Mouse (Mus musculus): Measurements from ENCODE around the gene Tmco4. TPM values are rescaled to one million over a fixed set of nuclear protein-coding genes. Genes with fewer than 3 reads are reported as not detected.

Tmco4 gene
- polyA plus RNA-seq, 1 experiment, result 0.08 TPM

GRCm38 (mm10) chr4:139053391-139053790 is 80.7 kb downstream of the Tmco4 start:
- no peaks in the 10 kb centered on the region for H3K4me1 ChIP-seq (ENCODE audit: control insufficient read depth)
- H3K27me3 ChIP-seq (ENCODE audit: control insufficient read depth), result no peaks in the 10 kb centered on the region
- no peak for TF ChIP-seq TAL1 (IDR thresholded peaks at IDR 0.05; ENCODE audit: low read length)
- TF ChIP-seq GATA1 (IDR thresholded peaks at IDR 0.05; ENCODE audit: low read length), result no peak
- peaks cover 1% of the 10 kb centered on the region; the same call in 1 of the 2 replicates for H3K9me3 ChIP-seq (ENCODE audit: control insufficient read depth, low read length)
- H3K36me3 ChIP-seq (ENCODE audit: control insufficient read depth), result no peaks in the 10 kb centered on the region
- no peak overlapping the region for H3K4me3 ChIP-seq (replicated peaks)

DNA sequence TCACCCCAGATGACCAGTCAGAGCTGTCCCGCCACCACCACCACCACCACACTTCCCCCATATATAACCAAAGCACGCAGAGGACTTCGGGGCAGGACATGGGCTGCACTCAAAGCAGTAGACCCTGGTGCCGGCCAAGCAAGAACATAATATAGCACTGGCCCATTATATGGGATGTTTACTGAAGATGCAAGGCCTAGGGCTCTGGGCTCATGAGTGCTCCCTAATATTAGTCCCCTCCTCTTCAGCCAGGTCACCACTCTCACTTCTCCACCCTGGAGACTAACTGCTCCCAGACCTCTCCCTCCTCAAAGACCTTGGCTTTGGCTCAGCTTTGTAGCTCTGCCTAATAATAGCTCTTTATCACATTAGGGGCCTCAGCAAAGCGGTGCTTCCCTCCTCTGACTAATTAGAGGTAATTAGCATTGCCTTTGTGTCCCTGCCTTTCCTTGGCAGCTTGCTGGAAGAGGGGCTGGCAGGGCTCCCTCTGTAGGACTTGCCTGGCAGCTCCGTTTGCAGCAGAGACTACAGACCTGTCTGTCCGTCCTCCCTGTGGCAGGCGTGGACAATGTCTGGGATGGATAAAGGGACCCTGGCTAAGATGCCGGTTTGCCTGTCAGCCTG is 81.7 kb downstream of the Tmco4 start:
- no peaks in the 10 kb centered on the region for H3K36me3 ChIP-seq (ENCODE audit: control insufficient read depth)
- H3K4me3 ChIP-seq (replicated peaks), result no peak overlapping the region
- H3K9me3 ChIP-seq (ENCODE audit: control insufficient read depth, low read length), result no peaks in the 10 kb centered on the region
- TF ChIP-seq GATA1 (IDR thresholded peaks at IDR 0.05; ENCODE audit: low read length) (no peak), TAL1 (IDR thresholded peaks at IDR 0.05; ENCODE audit: low read length) (no peak)
- H3K27me3 ChIP-seq (ENCODE audit: control insufficient read depth), result no peaks in the 10 kb centered on the region
- no peaks in the 10 kb centered on the region for H3K4me1 ChIP-seq (ENCODE audit: control insufficient read depth)

DNA sequence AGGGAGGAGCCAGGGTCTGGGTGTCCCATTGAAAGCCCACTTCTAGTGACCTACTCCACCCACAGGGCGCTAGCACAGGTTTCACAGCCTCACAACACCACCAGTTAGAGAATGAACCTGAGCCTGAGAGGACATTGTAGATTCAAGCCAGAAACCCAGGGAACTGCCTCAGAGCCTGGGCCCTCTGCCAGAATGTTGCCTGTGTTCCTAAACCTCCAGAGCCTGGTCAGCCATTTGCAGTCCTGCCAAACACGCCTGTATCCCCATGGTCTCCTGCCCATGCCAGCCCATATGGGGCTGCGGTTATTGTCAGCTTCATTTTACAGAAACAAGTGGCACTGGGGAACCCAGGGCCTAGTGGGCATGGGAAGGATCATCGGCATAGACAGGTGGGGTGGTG is 82.6 kb downstream of the Tmco4 start:
- H3K36me3 ChIP-seq (ENCODE audit: control insufficient read depth), result no peaks in the 10 kb centered on the region
- no peaks in the 10 kb centered on the region for H3K4me1 ChIP-seq (ENCODE audit: control insufficient read depth)
- H3K4me3 ChIP-seq (replicated peaks), result no peak overlapping the region
- no peaks in the 10 kb centered on the region for H3K27me3 ChIP-seq (ENCODE audit: control insufficient read depth)
- no peaks in the 10 kb centered on the region for H3K9me3 ChIP-seq (ENCODE audit: control insufficient read depth, low read length)
- TF ChIP-seq TAL1 (IDR thresholded peaks at IDR 0.05; ENCODE audit: low read length), result no peak
- TF ChIP-seq GATA1 (IDR thresholded peaks at IDR 0.05; ENCODE audit: low read length), result no peak

GRCm38 (mm10) chr4:139055744-139056143 is 83.1 kb downstream of the Tmco4 start:
- Histone ChIP-seq H3K4me3 (replicated peaks) (no peak overlapping the region), H3K9me3 (ENCODE audit: control insufficient read depth, low read length) (no peaks in the 10 kb centered on the region), H3K27me3 (ENCODE audit: control insufficient read depth) (no peaks in the 10 kb centered on the region), H3K4me1 (ENCODE audit: control insufficient read depth) (no peaks in the 10 kb centered on the region), H3K36me3 (ENCODE audit: control insufficient read depth) (no peaks in the 10 kb centered on the region)
- no peak for TF ChIP-seq TAL1 (IDR thresholded peaks at IDR 0.05; ENCODE audit: low read length)
- TF ChIP-seq GATA1 (IDR thresholded peaks at IDR 0.05; ENCODE audit: low read length), result no peak

GRCm38 (mm10) chr4:139057291-139057690 is 84.6 kb downstream of the Tmco4 start:
- no peaks in the 10 kb centered on the region for H3K36me3 ChIP-seq (ENCODE audit: control insufficient read depth)
- H3K4me3 ChIP-seq (replicated peaks), result no peak overlapping the region
- TF ChIP-seq TAL1 (IDR thresholded peaks at IDR 0.05; ENCODE audit: low read length) (no peak), GATA1 (IDR thresholded peaks at IDR 0.05; ENCODE audit: low read length) (no peak)
- H3K4me1 ChIP-seq (ENCODE audit: control insufficient read depth), result no peaks in the 10 kb centered on the region
- H3K27me3 ChIP-seq (ENCODE audit: control insufficient read depth), result no peaks in the 10 kb centered on the region
- no peaks in the 10 kb centered on the region for H3K9me3 ChIP-seq (ENCODE audit: control insufficient read depth, low read length)

DNA sequence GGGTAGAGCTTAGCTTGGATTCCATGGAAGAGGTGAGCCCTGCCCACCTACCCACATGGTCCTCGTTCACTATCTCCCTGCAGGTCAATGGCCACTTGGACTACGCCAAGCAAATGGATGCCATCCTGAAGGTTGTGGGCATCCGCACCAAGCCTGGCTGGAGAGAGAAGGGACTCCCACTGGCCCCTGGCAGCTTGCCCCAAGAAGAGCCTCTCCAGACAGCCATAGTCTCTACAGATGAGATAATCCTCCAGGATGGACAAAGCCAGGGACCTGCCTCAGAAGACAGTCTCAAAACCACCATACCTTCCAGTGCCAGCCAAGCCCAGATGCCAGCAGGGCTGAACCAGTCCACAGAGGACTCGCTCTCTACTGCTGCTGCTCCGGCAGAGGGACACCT is 85.3 kb downstream of the Tmco4 start:
- no peaks in the 10 kb centered on the region for H3K9me3 ChIP-seq (ENCODE audit: control insufficient read depth, low read length)
- no peaks in the 10 kb centered on the region for H3K36me3 ChIP-seq (ENCODE audit: control insufficient read depth)
- no peak overlapping the region for H3K4me3 ChIP-seq (replicated peaks)
- no peaks in the 10 kb centered on the region for H3K27me3 ChIP-seq (ENCODE audit: control insufficient read depth)
- H3K4me1 ChIP-seq (ENCODE audit: control insufficient read depth), result no peaks in the 10 kb centered on the region
- TF ChIP-seq TAL1 (IDR thresholded peaks at IDR 0.05; ENCODE audit: low read length), result no peak
- no peak for TF ChIP-seq GATA1 (IDR thresholded peaks at IDR 0.05; ENCODE audit: low read length)

- no peaks in the 10 kb centered on the region for H3K27me3 ChIP-seq (ENCODE audit: control insufficient read depth)
- no peaks in the 10 kb centered on the region for H3K36me3 ChIP-seq (ENCODE audit: control insufficient read depth)
- no peaks in the 10 kb centered on the region for H3K4me1 ChIP-seq (ENCODE audit: control insufficient read depth)
- TF ChIP-seq GATA1 (IDR thresholded peaks at IDR 0.05; ENCODE audit: low read length), result no peak
- TF ChIP-seq TAL1 (IDR thresholded peaks at IDR 0.05; ENCODE audit: low read length), result no peak
- H3K9me3 ChIP-seq (ENCODE audit: control insufficient read depth, low read length), result no peaks in the 10 kb centered on the region
- H3K4me3 ChIP-seq (replicated peaks), result no peak overlapping the region
Observed at GRCm38 (mm10) chr4:139059569-139059968, 86.9 kb downstream of the Tmco4 start.

- TF ChIP-seq GATA1 (IDR thresholded peaks at IDR 0.05; ENCODE audit: low read length), result no peak
- no peak for TF ChIP-seq TAL1 (IDR thresholded peaks at IDR 0.05; ENCODE audit: low read length)
- H3K4me1 ChIP-seq (ENCODE audit: control insufficient read depth), result no peaks in the 10 kb centered on the region
- H3K36me3 ChIP-seq (ENCODE audit: control insufficient read depth), result no peaks in the 10 kb centered on the region
- H3K27me3 ChIP-seq (ENCODE audit: control insufficient read depth), result peaks cover 2% of the 10 kb centered on the region; the same call in 1 of the 2 replicates
- H3K4me3 ChIP-seq (replicated peaks), result no peak overlapping the region
- H3K9me3 ChIP-seq (ENCODE audit: control insufficient read depth, low read length), result no peaks in the 10 kb centered on the region
Observed at GRCm38 (mm10) chr4:139064831-139065230, 92.1 kb downstream of the Tmco4 start.

DNA sequence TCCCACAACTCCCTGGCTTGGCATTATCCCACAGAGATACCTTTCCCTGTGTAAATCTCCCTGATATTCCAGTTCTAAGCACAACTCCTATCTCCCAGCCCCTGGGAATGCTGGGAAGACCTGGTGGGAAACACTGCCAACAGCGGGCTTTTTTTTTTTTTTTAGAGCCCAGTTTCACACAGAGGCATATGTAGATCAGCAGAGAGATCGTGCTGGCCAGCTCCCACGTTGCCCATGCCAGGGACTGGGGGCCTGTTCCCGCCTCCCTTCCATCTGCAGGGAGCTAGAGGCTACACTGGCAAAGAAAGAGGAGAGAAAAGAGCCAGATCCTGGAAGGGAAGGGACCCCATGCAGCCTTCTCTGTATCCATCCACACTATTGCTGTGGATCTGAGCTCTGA is 95.6 kb downstream of the Tmco4 start:
- TF ChIP-seq GATA1 (IDR thresholded peaks at IDR 0.05; ENCODE audit: low read length) (no peak), TAL1 (IDR thresholded peaks at IDR 0.05; ENCODE audit: low read length) (no peak)
- no peaks in the 10 kb centered on the region for H3K4me1 ChIP-seq (ENCODE audit: control insufficient read depth)
- no peaks in the 10 kb centered on the region for H3K36me3 ChIP-seq (ENCODE audit: control insufficient read depth)
- H3K9me3 ChIP-seq (ENCODE audit: control insufficient read depth, low read length), result no peaks in the 10 kb centered on the region
- H3K27me3 ChIP-seq (ENCODE audit: control insufficient read depth), result peaks cover 13% of the 10 kb centered on the region
- no peak overlapping the region for H3K4me3 ChIP-seq (replicated peaks)

- no peak overlapping the region for H3K4me3 ChIP-seq (replicated peaks)
- H3K9me3 ChIP-seq (ENCODE audit: control insufficient read depth, low read length), result no peaks in the 10 kb centered on the region
- H3K27me3 ChIP-seq (ENCODE audit: control insufficient read depth), result peaks cover 55% of the 10 kb centered on the region
- TF ChIP-seq GATA1 (IDR thresholded peaks at IDR 0.05; ENCODE audit: low read length) (no peak), TAL1 (IDR thresholded peaks at IDR 0.05; ENCODE audit: low read length) (no peak)
- no peaks in the 10 kb centered on the region for H3K4me1 ChIP-seq (ENCODE audit: control insufficient read depth)
- H3K36me3 ChIP-seq (ENCODE audit: control insufficient read depth), result no peaks in the 10 kb centered on the region
Observed at GRCm38 (mm10) chr4:139074060-139074459, 101.4 kb downstream of the Tmco4 start.

Data from erythroblast, embryonic 14.5 days (primary cell).